Mouse (Mus musculus) thymus, postnatal 14 days (tissue): ENCODE measurements around the gene Map1lc3a.

Source experiments
- DNase-seq: peaks from one replicate; pipeline ENCODE4 v3.0.0; 2021

Map1lc3a gene

DNA sequence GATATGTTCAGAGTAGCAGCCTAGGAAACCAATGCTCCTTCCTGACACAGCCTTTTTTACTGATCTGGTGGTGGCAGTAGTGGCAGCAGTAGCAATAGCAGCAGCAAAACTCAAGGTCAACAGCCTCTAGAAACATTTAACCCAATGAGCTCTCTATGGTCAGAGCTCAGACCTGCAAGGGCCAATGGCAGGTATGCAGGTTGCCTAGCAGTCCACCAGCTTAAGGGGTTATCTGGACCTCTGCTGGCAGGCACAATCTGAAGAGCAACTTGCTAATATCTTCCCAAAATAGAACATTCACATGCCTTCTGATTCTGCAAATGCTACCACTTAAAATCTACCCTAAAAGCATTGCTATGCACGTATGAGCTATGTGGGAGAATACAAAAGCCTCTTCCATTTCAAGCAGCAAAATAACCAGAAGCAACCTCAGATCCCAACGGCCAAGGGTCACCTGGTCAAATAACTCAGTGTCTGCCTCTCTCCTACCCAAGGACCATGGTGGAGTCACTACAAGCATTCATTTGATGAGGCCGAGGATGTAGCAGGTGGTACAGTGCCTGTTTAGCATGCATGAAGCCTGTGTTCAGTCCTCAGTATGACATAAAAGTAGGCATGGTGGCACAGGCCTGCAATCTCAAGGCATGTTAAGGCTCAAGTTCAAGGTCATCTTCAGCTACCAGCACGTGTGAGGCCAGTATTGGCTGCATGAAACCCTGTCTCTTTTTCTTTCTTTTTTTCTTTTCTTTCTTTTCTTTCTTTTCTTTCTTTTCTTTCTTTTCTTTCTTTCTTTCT, 11.6 kb downstream of the Map1lc3a start:
- DNase-seq, result no peak

DNA sequence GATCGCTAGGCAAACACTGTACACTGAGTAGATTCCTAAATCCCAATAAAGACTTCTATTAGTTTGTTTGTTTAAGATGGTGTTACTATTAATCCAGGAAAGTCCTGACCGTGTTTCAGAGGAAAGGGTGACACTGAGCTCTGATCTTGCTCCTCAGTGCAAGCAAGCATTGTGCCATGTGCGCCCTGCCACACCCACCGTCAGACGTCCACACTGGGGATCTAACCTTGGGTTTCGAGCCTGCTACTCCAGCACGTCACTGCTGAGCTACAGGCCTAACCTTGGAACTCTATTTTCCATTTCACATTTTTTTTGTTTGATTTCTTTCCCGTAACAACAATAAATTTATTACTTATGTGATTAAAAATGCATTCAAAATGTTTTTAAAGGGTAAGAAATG, 14.0 kb downstream of the Map1lc3a start:
- DNase-seq, result no peak

DNA sequence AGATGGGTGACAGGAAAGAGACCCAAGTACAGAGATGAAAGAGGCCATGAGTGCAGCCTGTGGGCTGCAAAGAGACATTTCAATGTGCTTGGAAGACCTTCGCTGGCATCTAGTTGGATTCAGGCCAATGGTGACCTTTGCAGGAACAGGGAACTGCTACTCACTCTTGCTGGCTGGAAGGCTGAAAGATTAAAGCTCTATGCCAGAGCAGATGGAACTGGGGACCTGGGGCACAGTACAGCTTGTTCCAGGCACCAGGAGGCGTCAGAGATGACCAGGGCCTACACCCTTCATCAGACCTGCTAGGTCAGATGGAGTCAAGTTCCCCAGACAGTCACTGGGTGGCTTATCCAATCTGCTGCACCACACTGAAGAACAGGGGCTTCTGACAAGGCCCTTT, 17.3 kb downstream of the Map1lc3a start:
- no peak for DNase-seq

DNA sequence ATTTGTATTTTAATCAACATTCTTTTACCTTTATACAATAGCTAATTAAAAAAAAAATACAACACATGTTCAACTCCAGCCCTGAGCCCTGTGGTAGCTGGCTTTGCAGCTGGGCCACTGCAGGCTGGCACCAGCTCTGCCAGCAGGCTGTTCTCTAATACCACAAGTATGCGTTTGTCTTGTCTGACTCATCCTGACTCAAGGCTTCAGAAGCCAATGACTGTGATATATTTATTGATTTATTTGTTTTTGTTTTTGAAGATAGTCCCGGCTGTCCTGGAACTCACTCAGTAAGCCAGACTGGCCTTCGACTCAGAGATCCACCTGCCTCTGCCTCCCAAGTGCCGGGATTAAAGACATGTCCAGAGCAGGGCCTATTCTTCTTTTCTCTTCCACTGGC, 17.8 kb downstream of the Map1lc3a start:
- no peak for DNase-seq

DNA sequence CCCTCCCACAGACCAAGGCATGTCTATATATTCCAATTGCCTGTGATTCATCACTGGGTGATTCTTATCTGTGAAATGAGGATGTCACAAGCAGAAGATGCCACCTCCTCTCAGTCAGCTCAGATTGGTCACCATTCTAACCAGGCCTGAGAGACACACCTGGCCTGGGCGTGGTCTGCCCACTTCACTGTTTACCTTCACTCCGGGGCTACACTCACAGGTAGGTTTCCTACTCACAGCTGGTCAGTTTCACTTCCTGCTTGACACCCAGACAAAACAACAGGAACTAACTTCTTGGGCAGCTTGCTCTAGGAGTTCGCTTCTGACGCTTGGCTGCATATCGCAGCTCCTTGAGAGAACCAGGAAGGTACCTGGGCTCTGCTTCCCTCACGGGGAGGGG, 19.4 kb downstream of the Map1lc3a start:
- DNase-seq, result no peak

DNA sequence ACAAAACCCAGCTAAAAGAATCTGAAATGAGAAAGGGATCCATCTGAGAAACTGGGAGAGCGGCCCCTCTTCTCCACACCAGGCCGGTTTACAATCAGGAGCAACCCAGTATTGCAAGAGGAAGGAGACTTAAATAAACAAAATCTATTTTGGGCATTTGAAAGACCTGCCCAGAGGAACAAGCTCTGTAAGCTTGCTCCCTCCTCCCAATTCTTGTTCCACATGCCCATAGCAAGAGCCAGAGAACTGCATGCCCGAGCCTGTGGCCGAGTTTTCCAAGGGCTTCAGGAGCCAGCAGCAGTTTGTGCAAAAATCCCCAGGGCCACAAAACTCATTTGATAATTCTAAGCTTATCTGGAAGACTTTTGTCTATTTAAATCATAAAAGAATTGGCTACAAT, 23.5 kb downstream of the Map1lc3a start:
- no peak for DNase-seq

DNA sequence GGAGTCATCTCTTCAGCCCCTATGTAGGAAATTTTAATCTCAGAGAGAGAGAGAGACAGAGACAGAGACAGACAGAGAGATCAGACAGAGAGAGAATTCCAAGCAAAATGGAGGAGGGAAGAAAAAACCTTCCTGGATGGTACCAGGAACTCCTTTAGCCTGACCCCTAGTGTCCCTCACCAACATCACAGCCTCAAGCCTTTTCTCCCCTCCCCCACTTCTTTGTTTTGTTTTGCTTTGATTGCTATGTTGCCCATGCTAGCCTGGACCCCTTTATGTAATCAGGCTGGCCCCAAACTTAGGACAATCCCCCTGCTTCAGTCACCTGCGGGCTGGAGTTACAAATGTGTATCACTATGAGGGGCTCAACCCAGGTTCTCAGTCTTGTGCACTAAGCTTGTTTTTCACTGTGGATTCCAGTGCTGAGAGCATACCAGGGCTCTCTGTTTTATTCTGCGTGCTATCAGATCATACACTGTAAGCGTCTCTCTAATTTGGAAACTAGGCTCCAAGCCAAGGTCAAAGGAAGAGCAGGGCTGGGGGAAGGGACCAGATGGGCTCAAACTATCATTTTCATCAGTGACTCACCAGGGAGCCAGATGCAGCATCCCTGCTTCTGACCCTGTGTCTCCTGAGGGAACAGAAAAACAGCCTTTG, 33.0 kb downstream of the Map1lc3a start:
- DNase-seq, result no peak

DNA sequence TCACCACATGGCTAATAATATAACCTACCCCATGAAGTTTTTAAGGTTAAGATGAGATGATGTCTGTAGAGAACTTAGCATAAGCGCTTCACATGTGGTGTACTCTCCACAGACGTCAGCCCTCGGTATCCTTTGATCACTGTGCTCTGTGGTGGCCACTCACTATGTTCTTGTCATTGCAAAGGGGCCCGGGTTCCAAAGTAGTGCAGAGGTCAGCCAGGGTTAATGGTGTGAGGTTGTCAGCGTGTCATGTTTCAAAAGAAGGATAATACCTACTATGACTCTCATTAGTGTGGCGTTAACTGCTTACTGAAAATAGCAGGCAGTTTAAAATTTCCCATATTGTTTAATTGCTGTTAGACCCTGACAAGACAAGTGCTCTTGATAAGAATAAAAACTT, 37.6 kb downstream of the Map1lc3a start:
- DNase-seq, result no peak

DNA sequence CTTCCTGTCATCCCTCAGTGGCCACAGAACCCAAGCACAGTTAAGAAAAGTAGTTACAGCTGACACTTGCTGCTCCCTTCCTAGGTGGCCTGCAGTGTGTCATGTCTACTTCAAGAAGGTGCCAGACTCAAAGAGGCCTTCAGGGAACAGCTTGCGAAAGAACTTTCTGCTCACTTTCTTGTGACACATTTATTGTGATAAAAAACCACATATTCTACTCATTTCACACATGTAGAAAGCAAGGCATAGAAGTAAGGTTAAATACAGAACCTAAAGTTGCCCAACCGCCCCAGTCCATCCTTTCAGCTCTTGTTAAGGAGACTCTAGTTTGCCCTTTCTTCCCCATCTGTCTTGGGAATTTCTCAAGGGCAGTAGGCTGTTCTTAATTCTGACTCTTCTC, 42.5 kb downstream of the Map1lc3a start:
- no peak for DNase-seq

DNA sequence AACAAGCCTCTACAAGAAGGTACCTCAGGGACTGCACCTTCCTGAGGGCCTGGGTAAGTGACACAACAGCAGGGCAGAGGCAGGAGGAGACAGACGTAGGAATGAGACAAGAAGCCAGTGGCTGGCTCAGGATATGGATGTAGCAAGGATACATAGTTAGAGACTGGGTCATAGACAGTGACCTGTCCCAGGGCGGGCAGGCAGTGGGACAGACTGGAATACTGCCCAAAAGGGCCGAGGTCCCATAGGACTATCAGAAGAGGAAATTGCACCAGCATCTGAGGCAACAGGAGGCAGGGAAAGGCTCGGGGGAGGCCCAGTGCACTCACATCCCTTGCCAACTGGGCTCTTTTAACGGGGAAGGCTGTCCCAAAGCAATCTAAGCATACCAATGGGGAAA, 44.5 kb downstream of the Map1lc3a start:
- no peak for DNase-seq

DNA sequence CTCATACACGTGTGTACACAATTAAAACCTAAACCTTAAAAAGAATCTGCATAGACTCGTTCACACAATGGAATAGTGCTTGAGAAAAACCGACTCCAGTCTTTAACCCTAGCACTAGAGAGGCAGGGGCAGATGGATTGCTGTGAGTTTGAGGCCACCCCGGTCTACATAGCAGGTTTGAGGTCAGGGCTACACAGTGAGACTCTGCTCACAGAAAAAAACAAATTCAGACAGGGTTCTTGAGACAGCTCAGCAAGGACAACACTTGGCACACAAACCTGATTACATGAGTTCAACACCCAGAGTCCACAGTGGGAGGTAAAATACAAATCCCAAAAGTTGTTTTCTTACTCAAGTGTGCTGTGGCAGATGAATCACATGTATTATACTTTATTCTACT, 49.9 kb downstream of the Map1lc3a start:
- DNase-seq, result no peak
